Mouse (Mus musculus): ENCODE measurements around the gene Gpr55. TPM values are rescaled to one million over a fixed set of nuclear protein-coding genes. Genes with fewer than 3 reads are reported as not detected.
A peak's percentile ranks its signal among the peaks of the same experiment; 100 is the strongest.

Gpr55 gene
- polyA plus RNA-seq (2014; fragmentation: Nextera tagmentation; extraction: Ambion mirVana) = 0.09 and 0.13 TPM in 2 replicates

- Histone ChIP-seq H3K4me2 (replicated peaks) (no peak within 1 kb of the TSS), H3K4me3 (replicated peaks; ENCODE audit: low read length) (no peak within 1 kb of the TSS), H3K36me3 (replicated peaks; ENCODE audit: control insufficient read depth, insufficient read depth) (no peaks in the 10 kb centered on the region), H3K9ac (no peak within 1 kb of the TSS), H3K27ac (no peak within 1 kb of the TSS), H3K9me3 (ENCODE audit: control insufficient read depth, low read length) (no peaks in the 10 kb centered on the region), H3K4me1 (replicated peaks; ENCODE audit: control insufficient read depth, insufficient read depth, low read length) (no peaks in the 10 kb centered on the region), H3K27me3 (ENCODE audit: control insufficient read depth, insufficient read depth, low read length) (no peaks in the 10 kb centered on the region)
- WGBS = 86% methylated on average over 5 of the region's 5 CpGs
- DNase-seq (ENCODE audit: low spot score) (no peak), ATAC-seq (ENCODE audit: low FRiP score) (no peak)
Observed at GRCm38 (mm10) chr1:85960873-85961272, at the start of gene Gpr55. Gene Gpr55, minus strand, starts transcription at chr1:85961007.

- Histone ChIP-seq H3K9me3 (ENCODE audit: control insufficient read depth, low read length) (no peaks in the 10 kb centered on the region), H3K36me3 (replicated peaks; ENCODE audit: control insufficient read depth, insufficient read depth) (no peaks in the 10 kb centered on the region), H3K4me1 (replicated peaks; ENCODE audit: control insufficient read depth, insufficient read depth, low read length) (no peaks in the 10 kb centered on the region), H3K27ac (no peak overlapping the region), H3K4me3 (replicated peaks; ENCODE audit: low read length) (no peak overlapping the region), H3K4me2 (replicated peaks) (no peak overlapping the region), H3K9ac (no peak overlapping the region), H3K27me3 (ENCODE audit: control insufficient read depth, insufficient read depth, low read length) (no peaks in the 10 kb centered on the region)
- WGBS = under 1% methylated on average over 7 of the region's 7 CpGs
- peak; percentile 77; the same call in 1 of the 2 replicates for ATAC-seq (ENCODE audit: low FRiP score)
- DNase-seq (ENCODE audit: low spot score) = peak; percentile 97
Observed at GRCm38 (mm10) chr1:86007778-86008177, 47.0 kb upstream of the Gpr55 start.

DNA sequence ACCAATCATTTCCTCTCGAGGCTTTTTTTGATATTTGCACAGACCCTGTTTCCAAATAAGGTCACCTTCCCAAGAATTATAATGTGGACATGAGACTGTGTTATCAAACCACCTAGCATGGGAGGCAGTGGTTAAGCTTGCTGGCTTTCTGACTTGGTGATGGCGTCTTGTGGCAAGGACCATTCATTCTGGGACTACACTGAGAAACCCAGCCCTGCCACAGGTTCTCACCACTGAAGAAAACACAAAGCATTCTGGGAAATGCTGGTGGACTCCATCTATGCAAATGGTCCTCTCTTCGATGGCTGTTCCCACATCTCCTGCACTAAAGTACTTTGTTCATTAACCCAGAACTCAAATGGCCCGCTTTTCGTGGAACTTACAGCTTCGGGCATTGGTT, 45.2 kb upstream of the Gpr55 start:
- DNase-seq (ENCODE audit: low spot score) = no peak
- Histone ChIP-seq H3K9me3 (ENCODE audit: control insufficient read depth, low read length) (no peaks in the 10 kb centered on the region), H3K27ac (no peak overlapping the region), H3K4me1 (replicated peaks; ENCODE audit: control insufficient read depth, insufficient read depth, low read length) (no peaks in the 10 kb centered on the region), H3K4me3 (replicated peaks; ENCODE audit: low read length) (no peak overlapping the region), H3K36me3 (replicated peaks; ENCODE audit: control insufficient read depth, insufficient read depth) (no peaks in the 10 kb centered on the region), H3K9ac (no peak overlapping the region), H3K27me3 (ENCODE audit: control insufficient read depth, insufficient read depth, low read length) (no peaks in the 10 kb centered on the region), H3K4me2 (replicated peaks) (no peak overlapping the region)
- no peak for ATAC-seq (ENCODE audit: low FRiP score)
- WGBS = 92% methylated on average over 6 of the region's 6 CpGs

- Histone ChIP-seq H3K4me3 (replicated peaks; ENCODE audit: low read length) (no peak overlapping the region), H3K9ac (no peak overlapping the region), H3K9me3 (ENCODE audit: control insufficient read depth, low read length) (no peaks in the 10 kb centered on the region), H3K4me2 (replicated peaks) (no peak overlapping the region), H3K36me3 (replicated peaks; ENCODE audit: control insufficient read depth, insufficient read depth) (no peaks in the 10 kb centered on the region), H3K27ac (no peak overlapping the region), H3K27me3 (ENCODE audit: control insufficient read depth, insufficient read depth, low read length) (no peaks in the 10 kb centered on the region), H3K4me1 (replicated peaks; ENCODE audit: control insufficient read depth, insufficient read depth, low read length) (no peaks in the 10 kb centered on the region)
- DNase-seq (ENCODE audit: low spot score) (no peak), ATAC-seq (ENCODE audit: low FRiP score) (no peak)
- WGBS = 95% methylated on average over 10 of the region's 10 CpGs
Observed at GRCm38 (mm10) chr1:86005540-86005939, 44.7 kb upstream of the Gpr55 start.

GRCm38 (mm10) chr1:85999853-86000570, 39.2 kb upstream of the Gpr55 start:
- ATAC-seq (ENCODE audit: low FRiP score) = no peak
- H3K4me2 ChIP-seq (replicated peaks) = no peak overlapping the region
- H3K27me3 ChIP-seq (ENCODE audit: control insufficient read depth, insufficient read depth, low read length) = no peaks in the 10 kb centered on the region
- no peak for DNase-seq (ENCODE audit: low spot score)
- H3K36me3 ChIP-seq (replicated peaks; ENCODE audit: control insufficient read depth, insufficient read depth) = no peaks in the 10 kb centered on the region
- no peak overlapping the region for H3K27ac ChIP-seq
- H3K4me1 ChIP-seq (replicated peaks; ENCODE audit: control insufficient read depth, insufficient read depth, low read length) = no peaks in the 10 kb centered on the region
- WGBS = 87% methylated on average over 18 of the region's 18 CpGs
- no peak overlapping the region for H3K4me3 ChIP-seq (replicated peaks; ENCODE audit: low read length)
- H3K9ac ChIP-seq = no peak overlapping the region
- H3K9me3 ChIP-seq (ENCODE audit: control insufficient read depth, low read length) = no peaks in the 10 kb centered on the region

GRCm38 (mm10) chr1:85998012-85998411, 37.2 kb upstream of the Gpr55 start:
- no peaks in the 10 kb centered on the region for H3K4me1 ChIP-seq (replicated peaks; ENCODE audit: control insufficient read depth, insufficient read depth, low read length)
- DNase-seq (ENCODE audit: low spot score) (no peak), ATAC-seq (ENCODE audit: low FRiP score) (no peak)
- no peaks in the 10 kb centered on the region for H3K36me3 ChIP-seq (replicated peaks; ENCODE audit: control insufficient read depth, insufficient read depth)
- no peak overlapping the region for H3K4me2 ChIP-seq (replicated peaks)
- no peak overlapping the region for H3K9ac ChIP-seq
- peaks cover 3% of the 10 kb centered on the region; the same call in 1 of the 2 replicates for H3K9me3 ChIP-seq (ENCODE audit: control insufficient read depth, low read length)
- no peaks in the 10 kb centered on the region for H3K27me3 ChIP-seq (ENCODE audit: control insufficient read depth, insufficient read depth, low read length)
- H3K4me3 ChIP-seq (replicated peaks; ENCODE audit: low read length) = no peak overlapping the region
- 85% methylated on average over 4 of the region's 4 CpGs for WGBS
- H3K27ac ChIP-seq = no peak overlapping the region

GRCm38 (mm10) chr1:85997221-85997620, 36.4 kb upstream of the Gpr55 start:
- no peak overlapping the region for H3K4me2 ChIP-seq (replicated peaks)
- WGBS = 85% methylated on average over 1 of the region's 1 CpGs
- no peak overlapping the region for H3K27ac ChIP-seq
- no peaks in the 10 kb centered on the region for H3K27me3 ChIP-seq (ENCODE audit: control insufficient read depth, insufficient read depth, low read length)
- no peaks in the 10 kb centered on the region for H3K4me1 ChIP-seq (replicated peaks; ENCODE audit: control insufficient read depth, insufficient read depth, low read length)
- peaks cover 3% of the 10 kb centered on the region; the same call in 1 of the 2 replicates for H3K9me3 ChIP-seq (ENCODE audit: control insufficient read depth, low read length)
- no peak overlapping the region for H3K9ac ChIP-seq
- ATAC-seq (ENCODE audit: low FRiP score) (no peak), DNase-seq (ENCODE audit: low spot score) (no peak)
- no peaks in the 10 kb centered on the region for H3K36me3 ChIP-seq (replicated peaks; ENCODE audit: control insufficient read depth, insufficient read depth)
- H3K4me3 ChIP-seq (replicated peaks; ENCODE audit: low read length) = no peak overlapping the region

DNA sequence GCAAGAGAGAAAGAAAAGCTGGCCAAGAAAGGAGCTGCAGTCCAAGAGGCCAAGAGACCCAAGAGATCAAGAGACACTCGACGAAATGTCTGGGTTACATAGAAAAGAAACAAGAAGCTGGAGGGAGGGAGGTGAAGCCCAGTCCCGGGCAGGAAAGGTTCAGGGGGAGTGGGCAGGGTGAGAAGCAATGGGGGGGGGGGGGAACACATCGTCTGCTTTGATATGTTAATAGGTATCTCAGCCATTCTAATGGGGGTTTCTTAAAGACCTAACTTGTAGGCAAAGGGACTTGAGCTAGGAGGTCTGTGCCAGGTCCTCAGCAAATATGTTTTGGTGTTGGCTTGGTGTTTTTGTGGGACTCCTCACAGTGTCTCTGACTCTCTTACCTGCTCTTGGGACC, 32.7 kb upstream of the Gpr55 start:
- Histone ChIP-seq H3K27me3 (ENCODE audit: control insufficient read depth, insufficient read depth, low read length) (no peaks in the 10 kb centered on the region), H3K4me1 (replicated peaks; ENCODE audit: control insufficient read depth, insufficient read depth, low read length) (no peaks in the 10 kb centered on the region), H3K36me3 (replicated peaks; ENCODE audit: control insufficient read depth, insufficient read depth) (no peaks in the 10 kb centered on the region), H3K4me3 (replicated peaks; ENCODE audit: low read length) (no peak overlapping the region), H3K9ac (no peak overlapping the region), H3K4me2 (replicated peaks) (no peak overlapping the region), H3K27ac (no peak overlapping the region), H3K9me3 (ENCODE audit: control insufficient read depth, low read length) (peaks cover 3% of the 10 kb centered on the region; the same call in 1 of the 2 replicates)
- no peak for DNase-seq (ENCODE audit: low spot score)
- no peak for ATAC-seq (ENCODE audit: low FRiP score)
- 72% methylated on average over 4 of the region's 4 CpGs for WGBS

DNA sequence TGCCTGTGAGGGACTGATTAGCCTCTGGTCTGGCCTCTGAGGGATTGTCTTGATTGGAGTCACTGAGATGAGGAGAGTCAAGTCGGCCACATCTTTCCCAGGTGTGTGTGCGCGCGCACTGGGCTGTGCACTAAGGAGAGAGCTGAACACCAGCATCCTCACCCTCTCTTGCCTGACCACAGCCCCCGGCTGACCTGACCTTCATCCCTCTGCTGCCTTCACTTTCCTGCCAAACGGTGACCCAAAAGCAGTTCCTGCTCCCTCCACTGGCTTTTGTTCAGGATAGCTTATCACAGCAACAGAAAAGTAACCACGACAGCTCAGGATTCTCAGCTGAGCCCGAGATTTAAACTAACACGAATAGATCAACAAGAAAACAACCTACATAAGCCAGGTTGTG, 31.4 kb upstream of the Gpr55 start:
- no peak overlapping the region for H3K4me3 ChIP-seq (replicated peaks; ENCODE audit: low read length)
- DNase-seq (ENCODE audit: low spot score) (no peak), ATAC-seq (ENCODE audit: low FRiP score) (no peak)
- H3K9me3 ChIP-seq (ENCODE audit: control insufficient read depth, low read length) = peaks cover 3% of the 10 kb centered on the region; the same call in 1 of the 2 replicates
- no peaks in the 10 kb centered on the region for H3K36me3 ChIP-seq (replicated peaks; ENCODE audit: control insufficient read depth, insufficient read depth)
- H3K27me3 ChIP-seq (ENCODE audit: control insufficient read depth, insufficient read depth, low read length) = no peaks in the 10 kb centered on the region
- no peak overlapping the region for H3K4me2 ChIP-seq (replicated peaks)
- H3K9ac ChIP-seq = no peak overlapping the region
- H3K27ac ChIP-seq = no peak overlapping the region
- H3K4me1 ChIP-seq (replicated peaks; ENCODE audit: control insufficient read depth, insufficient read depth, low read length) = no peaks in the 10 kb centered on the region
- 83% methylated on average over 9 of the region's 9 CpGs for WGBS
